Comparison of ENCODE assay signal across 8 mouse cellular contexts in genomic region chr11:88068411-88069245, GRCm38 (mm10). TPM values are rescaled to one million over a fixed set of nuclear protein-coding genes. Genes with fewer than 3 reads are reported as not detected.
DNase-seq lines count a peak whose midpoint lies in the region; ATAC-seq and TF ChIP-seq lines count a peak whose summit lies in the region.

No protein-coding gene starts in this region.

- H3K36me3 ChIP-seq in heart, embryonic 15.5 days, result peaks cover 6% of the 10 kb centered on the region; the same call in 1 of the 2 replicates
- H3K36me3 ChIP-seq in lung, postnatal 0 days (ENCODE audit: insufficient read depth, low read length), result no peaks in the 10 kb centered on the region

- TF ChIP-seq POLR2A in bone marrow, adult 2 months (IDR thresholded peaks at IDR 0.05; ENCODE audit: borderline replicate concordance, control insufficient read depth, low read depth, low read length), result no peak
- TF ChIP-seq POLR2A in embryonic fibroblast, embryonic 13.5 days (IDR thresholded peaks at IDR 0.05; ENCODE audit: low read depth, low read length), result peak; percentile 49

- no peaks in the 10 kb centered on the region for H3K9me3 ChIP-seq in heart, embryonic 15.5 days (replicated peaks)
- no peaks in the 10 kb centered on the region for H3K9me3 ChIP-seq in lung, postnatal 0 days (ENCODE audit: low read length)

- H3K4me2 ChIP-seq in heart, embryonic 15.5 days, result peak overlapping the region; percentile 87
- peak overlapping the region; percentile 91 for H3K4me2 ChIP-seq in lung, postnatal 0 days (replicated peaks; ENCODE audit: low read depth, low read length)

- DNase-seq in kidney, postnatal 14 days, result peak; percentile 81
- DNase-seq in lung, postnatal 0 days (ENCODE audit: low spot score), result peak; percentile 64
- peak; percentile 64 for DNase-seq in ovary, adult 18-20 months (ENCODE audit: low spot score)
- DNase-seq in thymus, postnatal 0 days (ENCODE audit: low spot score), result peak; percentile 47

- peak; percentile 39 for ATAC-seq in CD4-positive, CD25-positive, alpha-beta regulatory T cell, adult 4 months
- ATAC-seq in heart, embryonic 15.5 days (replicated peaks; ENCODE audit: insufficient number of reproducible peaks, insufficient read depth, low FRiP score, low read depth), result peak; percentile 82
- peak; percentile 74 for ATAC-seq in lung, postnatal 0 days

- peak overlapping the region; percentile 98 for H3K9ac ChIP-seq in heart, embryonic 15.5 days
- H3K9ac ChIP-seq in lung, postnatal 0 days (replicated peaks; ENCODE audit: low read depth), result peak overlapping the region; percentile 93

- WGBS in bone marrow, adult 2 months, result under 1% methylated on average over 83 of the region's 92 CpGs
- WGBS in heart, embryonic 15.5 days, result under 1% methylated on average over 61 of the region's 92 CpGs
- WGBS in lung, postnatal 0 days, result 1% methylated on average over 40 of the region's 92 CpGs

- peak overlapping the region; percentile 99 for H3K4me3 ChIP-seq in bone marrow, adult 2 months (replicated peaks; ENCODE audit: control insufficient read depth, low read depth, low read length)
- H3K4me3 ChIP-seq in embryonic fibroblast, embryonic 13.5 days (ENCODE audit: insufficient read depth, low read length), result peak overlapping the region; percentile 99
- peak overlapping the region; percentile 99 for H3K4me3 ChIP-seq in heart, embryonic 15.5 days
- peak overlapping the region; percentile 93 for H3K4me3 ChIP-seq in lung, postnatal 0 days (ENCODE audit: low read depth, low read length)

- peak overlapping the region; percentile 77 for H3K27ac ChIP-seq in bone marrow, adult 2 months (ENCODE audit: control insufficient read depth, insufficient read depth, low read depth, low read length, poor library complexity)
- H3K27ac ChIP-seq in embryonic fibroblast, embryonic 13.5 days (ENCODE audit: insufficient read depth, low read length), result peak overlapping the region; percentile 84
- H3K27ac ChIP-seq in heart, embryonic 15.5 days, result peak overlapping the region; percentile 99
- peak overlapping the region; percentile 97 for H3K27ac ChIP-seq in lung, postnatal 0 days (ENCODE audit: low read length)

- TF ChIP-seq EP300 in lung, postnatal 0 days (IDR thresholded peaks at IDR 0.05), result no peak

- no peak for TF ChIP-seq CTCF in bone marrow, adult 2 months (IDR thresholded peaks at IDR 0.05; ENCODE audit: control insufficient read depth, insufficient read depth, low read length)
- TF ChIP-seq CTCF in embryonic fibroblast, embryonic 13.5 days (IDR thresholded peaks at IDR 0.05; ENCODE audit: borderline replicate concordance, insufficient read depth, low read length), result no peak
- no peak for TF ChIP-seq CTCF in lung, postnatal 0 days (IDR thresholded peaks at IDR 0.05)

- H3K27me3 ChIP-seq in heart, embryonic 15.5 days, result no peaks in the 10 kb centered on the region
- H3K27me3 ChIP-seq in lung, postnatal 0 days (replicated peaks; ENCODE audit: insufficient read depth, low read length), result no peaks in the 10 kb centered on the region

- H3K4me1 ChIP-seq in bone marrow, adult 2 months (ENCODE audit: control insufficient read depth, insufficient read depth, low read length), result peaks cover 1% of the 10 kb centered on the region; the same call in 1 of the 2 replicates
- H3K4me1 ChIP-seq in embryonic fibroblast, embryonic 13.5 days (ENCODE audit: control insufficient read depth, insufficient read depth, low read length), result peaks cover 13% of the 10 kb centered on the region
- H3K4me1 ChIP-seq in heart, embryonic 15.5 days (replicated peaks), result peaks cover 40% of the 10 kb centered on the region
- peaks cover 11% of the 10 kb centered on the region; the same call in 1 of the 2 replicates for H3K4me1 ChIP-seq in lung, postnatal 0 days (ENCODE audit: insufficient read depth, low read depth, low read length)

RNA-seq across cellular contexts. Expression of gene Vezf1, which starts 0.5 kb away (rescaled TPM):
- polyA plus RNA-seq in CD4-positive, CD25-positive, alpha-beta regulatory T cell, adult 4 months (2017; shearing (Covaris generic)), result 10 to 100 TPM; 23.6 to 25.6 TPM
- 10.8 and 16.7 TPM in 2 replicates for polyA plus RNA-seq in bone marrow, adult 2 months (2011; ENCODE audit: insufficient read depth, insufficient read length, low replicate concordance, missing spikeins)
- 44.6 and 46.1 TPM in 2 replicates for polyA plus RNA-seq in embryonic fibroblast, embryonic 13.5 days (2011; ENCODE audit: insufficient read length, low read depth, missing spikeins)
- polyA plus RNA-seq in heart, embryonic 15.5 days (2015; fragmentation: Nextera tagmentation; extraction: Ambion mirVana), result 22.2 and 24.9 TPM in 2 replicates
- 26.8 TPM in 2 replicates for polyA plus RNA-seq in lung, postnatal 0 days (2015; fragmentation: Nextera tagmentation; extraction: Ambion mirVana)
- 32.8 and 33.1 TPM in 2 replicates for polyA plus RNA-seq in thymus, postnatal 0 days (2015; fragmentation: Nextera tagmentation; extraction: Ambion mirVana)

RNA-seq across cellular contexts. Expression of gene Srsf1, which starts 21.5 kb away (rescaled TPM):
- polyA plus RNA-seq in CD4-positive, CD25-positive, alpha-beta regulatory T cell, adult 4 months (2017; shearing (Covaris generic)), result 10 to 100 TPM; 23.5 to 47.7 TPM
- 219 and 249 TPM in 2 replicates for polyA plus RNA-seq in bone marrow, adult 2 months (2011; ENCODE audit: insufficient read depth, insufficient read length, low replicate concordance, missing spikeins)
- polyA plus RNA-seq in embryonic fibroblast, embryonic 13.5 days (2011; ENCODE audit: insufficient read length, low read depth, missing spikeins), result 291 and 361 TPM in 2 replicates
- 149 and 172 TPM in 2 replicates for polyA plus RNA-seq in heart, embryonic 15.5 days (2015; fragmentation: Nextera tagmentation; extraction: Ambion mirVana)
- 88.1 and 111 TPM in 2 replicates for polyA plus RNA-seq in lung, postnatal 0 days (2015; fragmentation: Nextera tagmentation; extraction: Ambion mirVana)
- 308 and 311 TPM in 2 replicates for polyA plus RNA-seq in thymus, postnatal 0 days (2015; fragmentation: Nextera tagmentation; extraction: Ambion mirVana)

RNA-seq across cellular contexts. Expression of gene Cuedc1, which starts 29.2 kb away (rescaled TPM):
- 1 to 10 TPM; 4.1 to 9.9 TPM for polyA plus RNA-seq in CD4-positive, CD25-positive, alpha-beta regulatory T cell, adult 4 months (2017; shearing (Covaris generic))
- polyA plus RNA-seq in bone marrow, adult 2 months (2011; ENCODE audit: insufficient read depth, insufficient read length, low replicate concordance, missing spikeins), result 14.4 and 15.9 TPM in 2 replicates
- 29.6 and 31.8 TPM in 2 replicates for polyA plus RNA-seq in embryonic fibroblast, embryonic 13.5 days (2011; ENCODE audit: insufficient read length, low read depth, missing spikeins)
- 18.4 and 20.3 TPM in 2 replicates for polyA plus RNA-seq in heart, embryonic 15.5 days (2015; fragmentation: Nextera tagmentation; extraction: Ambion mirVana)
- polyA plus RNA-seq in lung, postnatal 0 days (2015; fragmentation: Nextera tagmentation; extraction: Ambion mirVana), result 14.6 TPM in 2 replicates
- polyA plus RNA-seq in thymus, postnatal 0 days (2015; fragmentation: Nextera tagmentation; extraction: Ambion mirVana), result 10.7 and 11.4 TPM in 2 replicates

Comparison
In these comparisons a context has a peak if more than half of its experiments do, and no peak if none do; other contexts are left out.
1. Peak in every context shown above with its lines: DNase-seq, ATAC-seq, H3K4me3 ChIP-seq and H3K27ac ChIP-seq.